Mouse (Mus musculus) CD8-positive naive resting alpha-beta T cell, adult 2 months (primary cell): Measurements from ENCODE around the gene Trim69.
"Not testable (repeated sequence)": the region's sequence is repeated elsewhere in the genome, so short reads cannot be mapped to it uniquely, and the experiment has no call there.

Experiments
- DNase-seq, 2 experiments: peaks; one replicate each; pipeline ENCODE4 v3.0.0; 2022; ENCODE audit warnings: low read depth in 2 of 2, low spot score in 2 of 2

The Trim69 gene

DNA sequence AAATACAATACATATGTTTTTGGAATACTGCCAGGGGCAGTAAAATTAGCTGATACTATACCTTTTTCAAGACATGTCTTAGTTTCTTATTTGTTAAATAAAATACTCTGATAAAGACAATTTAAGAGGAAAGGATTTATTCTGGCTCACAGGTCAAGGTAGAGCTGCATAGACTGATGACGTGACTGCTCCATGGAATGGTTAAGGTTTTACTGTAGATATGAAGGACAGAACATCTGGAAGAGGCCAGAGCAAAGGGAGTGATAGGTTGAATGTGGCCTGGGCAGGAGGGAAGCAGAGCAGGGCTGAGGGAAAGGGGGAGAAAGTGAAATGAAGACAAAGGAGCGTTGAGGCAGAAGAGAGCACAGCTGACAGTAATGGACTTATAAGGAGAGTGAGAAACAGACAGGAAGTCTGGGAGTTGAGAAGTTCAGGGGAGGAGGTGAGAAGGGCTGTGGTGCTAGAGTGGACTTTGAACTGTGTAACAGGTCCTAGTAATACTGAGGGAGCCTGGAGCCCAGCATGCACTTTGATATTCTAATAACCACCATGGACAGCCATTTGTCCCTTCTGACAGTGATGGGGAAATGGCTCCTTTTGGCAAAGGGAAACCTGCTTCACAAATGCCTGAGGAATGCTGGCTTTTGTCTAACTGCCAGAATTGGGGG lies 46.1 kb downstream of the Trim69 start:
- DNase-seq = no peak

DNA sequence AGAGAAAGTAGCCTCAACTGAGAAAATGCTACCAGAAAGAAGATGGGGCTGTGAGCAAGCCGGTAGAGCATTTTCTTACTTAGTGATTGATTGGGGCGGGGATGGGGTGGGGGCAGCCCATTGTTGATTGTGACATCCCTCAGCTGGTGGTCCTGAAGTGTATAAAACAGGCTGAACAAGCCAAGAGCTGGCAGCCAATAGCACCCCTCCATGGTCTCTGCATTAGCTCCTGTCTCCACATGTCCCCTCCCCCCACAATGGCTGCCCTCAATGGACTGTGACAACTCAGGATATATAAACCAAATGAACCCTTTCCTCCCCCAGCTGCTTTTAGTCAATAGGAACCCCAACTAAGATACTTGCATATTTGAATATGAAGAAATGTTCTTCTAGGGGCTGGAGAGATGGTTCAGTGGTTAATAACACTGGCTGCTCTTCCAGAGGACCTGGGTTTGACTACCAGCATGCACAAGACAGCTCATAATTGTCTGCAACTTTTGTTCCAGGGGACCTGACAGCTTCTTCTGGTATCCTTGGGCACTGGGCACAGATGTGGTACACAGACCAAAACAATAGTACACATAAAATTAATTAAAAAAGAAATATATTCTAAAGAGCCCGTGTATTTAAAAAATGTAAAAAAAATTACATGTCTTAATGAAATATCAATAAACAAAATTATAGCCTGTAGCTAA lies 50.2 kb downstream of the Trim69 start:
- no peak for DNase-seq

DNA sequence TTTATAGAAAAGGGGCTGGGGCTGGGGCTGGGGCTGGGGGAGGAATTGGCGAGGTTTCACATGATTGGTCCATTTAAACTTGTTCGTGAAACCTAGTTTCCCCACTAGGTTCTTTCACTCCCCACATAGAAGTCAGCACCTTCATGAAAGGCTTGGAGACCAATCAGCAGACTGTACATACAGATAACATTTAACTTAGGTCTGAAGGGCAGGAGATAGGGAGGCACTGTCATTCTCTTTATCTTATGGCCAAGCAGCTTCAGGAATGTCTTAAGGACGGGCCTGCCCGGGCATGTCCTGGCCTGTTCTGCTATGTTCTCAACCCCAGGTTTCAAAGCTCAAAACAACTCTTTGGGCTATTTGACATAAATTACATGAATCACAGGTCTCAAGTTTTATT lies 56.6 kb downstream of the Trim69 start:
- not testable (repeated sequence) for DNase-seq

DNA sequence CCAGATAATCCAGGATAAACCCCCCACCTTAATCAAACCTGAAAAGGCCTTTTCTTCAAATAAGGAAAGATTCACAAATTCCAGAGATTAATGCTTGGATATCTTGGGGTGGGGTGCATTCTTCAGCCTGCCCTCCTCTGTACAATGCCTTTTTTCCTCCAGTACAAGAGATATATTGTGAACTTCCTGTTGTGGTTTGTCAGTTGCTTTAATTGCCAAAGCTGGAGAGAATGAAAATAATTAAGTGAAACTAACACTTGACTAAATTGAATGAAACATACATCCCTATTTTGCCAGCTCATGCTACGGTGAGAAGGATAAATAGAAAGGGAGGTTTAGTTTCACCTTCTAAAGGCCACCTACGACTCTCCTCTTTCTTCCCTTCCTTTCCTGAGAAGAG lies 57.7 kb downstream of the Trim69 start:
- DNase-seq = no peak

GRCm38 (mm10) chr2:122221378-122221777 lies 60.9 kb downstream of the Trim69 start:
- no peak for DNase-seq

DNA sequence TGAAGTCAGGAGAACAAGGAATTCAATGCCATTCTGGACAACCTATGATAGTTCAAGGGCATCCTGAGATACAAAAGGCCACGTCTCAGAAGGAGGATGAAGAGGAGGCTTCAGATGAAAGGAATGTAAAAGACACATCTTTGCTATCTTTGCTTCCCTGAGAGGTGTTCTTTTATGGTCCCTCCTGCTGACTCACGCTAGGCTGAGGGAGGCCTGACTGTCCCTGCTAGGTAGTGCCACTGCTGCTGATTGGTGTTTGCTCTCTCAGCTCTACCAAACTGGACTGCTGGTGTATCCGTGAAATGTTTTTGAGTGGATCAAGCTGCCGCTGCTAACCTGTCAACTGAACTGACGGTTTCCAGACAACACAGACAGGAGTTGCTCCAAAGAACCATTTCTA lies 61.3 kb downstream of the Trim69 start:
- no peak for DNase-seq

DNA sequence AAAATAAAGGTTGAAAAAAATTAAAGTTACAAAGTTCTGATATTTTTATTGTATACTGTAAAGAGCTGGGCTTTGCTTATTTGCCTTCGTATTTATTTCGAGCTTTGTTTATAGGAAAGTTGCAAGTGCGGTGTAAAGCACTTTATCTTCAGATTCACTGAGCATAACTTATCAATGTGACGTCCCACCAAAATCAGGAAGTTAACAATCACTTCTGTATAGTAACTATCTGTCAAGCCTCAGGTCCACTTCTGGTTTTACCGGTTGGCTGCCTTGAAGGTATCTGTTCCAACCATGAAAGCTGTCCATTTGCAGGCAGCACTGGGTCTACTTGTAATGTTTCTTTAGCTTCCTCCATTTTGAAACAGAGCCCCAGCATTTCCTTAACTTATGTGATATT lies 61.8 kb downstream of the Trim69 start:
- DNase-seq = no peak

DNA sequence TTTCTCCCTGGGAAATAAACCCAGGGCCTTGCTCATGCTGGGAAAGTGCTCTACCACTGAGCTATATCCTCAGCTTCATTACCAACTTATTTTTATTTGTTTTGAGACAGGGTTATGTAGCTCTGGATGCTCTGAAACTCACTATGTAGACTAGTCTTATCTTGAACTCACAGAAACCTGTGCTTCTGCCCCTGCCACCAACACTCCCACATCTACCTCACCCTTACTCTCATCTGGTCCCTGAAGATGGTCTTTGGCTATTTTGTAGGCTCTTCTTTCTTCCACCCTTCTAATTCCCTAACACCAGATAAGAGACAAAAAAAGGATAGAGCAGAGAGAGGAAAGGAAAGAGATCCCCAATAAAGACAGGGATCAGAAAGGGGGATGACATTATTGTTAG lies 63.2 kb downstream of the Trim69 start:
- no peak for DNase-seq
